ENCODE assay signal across 13 mouse cellular contexts in the genomic region with DNA sequence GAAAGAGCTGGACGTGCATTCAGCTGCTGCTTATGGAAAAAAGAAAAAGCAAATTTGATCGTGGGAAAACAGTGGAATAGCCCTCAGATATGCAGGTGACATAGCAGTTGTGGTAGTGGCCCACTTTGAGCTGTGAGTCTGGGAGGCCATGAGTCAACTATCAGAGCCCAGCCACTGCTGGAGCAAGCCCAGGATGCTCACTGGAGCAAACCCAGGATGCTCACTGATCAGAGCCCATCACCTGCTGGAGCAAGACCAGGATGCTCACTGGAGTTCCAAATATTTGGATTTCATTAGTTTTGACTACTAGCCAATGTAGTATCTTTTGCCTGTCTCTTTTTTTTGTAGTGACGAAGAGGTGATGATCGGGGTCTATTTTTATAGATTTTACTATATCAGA.
"Had no signal": no experiment of that assay in that cellular context is flagged by ENCODE, and none has a peak within 500 bp of the region (broad histone marks: within the 10 kb centered on the region; RNA-seq: fewer than 3 reads in every experiment).

No protein-coding gene starts in this region.

- H3K27me3 ChIP-seq: liver, embryonic 15.5 days; midbrain, embryonic 15.5 days; stomach, embryonic 15.5 days had no signal

- H3K4me3 ChIP-seq: limb, embryonic 10.5 days; liver, embryonic 15.5 days; midbrain, embryonic 15.5 days; stomach, embryonic 15.5 days had no signal

- ATAC-seq: lung, postnatal 0 days; midbrain, embryonic 15.5 days had no signal

- H3K27ac ChIP-seq: kidney, postnatal 0 days; limb, embryonic 10.5 days; liver, embryonic 15.5 days; midbrain, embryonic 15.5 days; stomach, embryonic 15.5 days had no signal

- DNase-seq: kidney, adult 9 months; kidney, postnatal 36 days; lung, adult 2 months; lung, postnatal 4 days; right cerebral cortex, postnatal 14 days; thymus, adult 2 months; thymus, postnatal 25 days had no signal
